In genomic region chr5:118083060-118083638, GRCm38 (mm10) we compare ENCODE assay signal across 9 mouse cellular contexts. TPM values are rescaled to one million over a fixed set of nuclear protein-coding genes. Genes with fewer than 3 reads are reported as not detected.
DNase-seq lines count a peak whose midpoint lies in the region; ATAC-seq and TF ChIP-seq lines count a peak whose summit lies in the region.
"Had no signal": no experiment of that assay in that cellular context is flagged by ENCODE, and none has a peak within 500 bp of the region (broad histone marks: within the 10 kb centered on the region; RNA-seq: fewer than 3 reads in every experiment).

No protein-coding gene starts in this region.

- TF ChIP-seq POLR2A in brain, embryonic 14.5 days (IDR thresholded peaks at IDR 0.05; ENCODE audit: borderline replicate concordance, extremely low read depth, insufficient read depth, insufficient read length, poor library complexity, severe bottlenecking) = no peak

- peaks cover 5% of the 10 kb centered on the region; the same call in 1 of the 2 replicates for H3K36me3 ChIP-seq in heart, embryonic 12.5 days
- no peaks in the 10 kb centered on the region for H3K36me3 ChIP-seq in forebrain, embryonic 12.5 days (replicated peaks)
- H3K36me3 ChIP-seq in midbrain, embryonic 12.5 days = no peaks in the 10 kb centered on the region

- no peak overlapping the region for H3K4me3 ChIP-seq in heart, embryonic 12.5 days
- H3K4me3 ChIP-seq in forebrain, embryonic 12.5 days (replicated peaks) = no peak overlapping the region
- no peak overlapping the region for H3K4me3 ChIP-seq in midbrain, embryonic 12.5 days

- no peak overlapping the region for H3K4me2 ChIP-seq in heart, embryonic 12.5 days
- H3K4me2 ChIP-seq in forebrain, embryonic 12.5 days = no peak overlapping the region
- no peak overlapping the region for H3K4me2 ChIP-seq in midbrain, embryonic 12.5 days (replicated peaks)

- 69% methylated on average over 12 of the region's 12 CpGs for WGBS in heart, embryonic 12.5 days
- WGBS in forebrain, embryonic 12.5 days = 62% methylated on average over 12 of the region's 12 CpGs
- 66% methylated on average over 12 of the region's 12 CpGs for WGBS in midbrain, embryonic 12.5 days

- peaks cover 91% of the 10 kb centered on the region for H3K4me1 ChIP-seq in heart, embryonic 12.5 days (replicated peaks)
- peaks cover 76% of the 10 kb centered on the region for H3K4me1 ChIP-seq in forebrain, embryonic 12.5 days
- H3K4me1 ChIP-seq in midbrain, embryonic 12.5 days = peaks cover 85% of the 10 kb centered on the region

- no peak for DNase-seq in heart, adult 18-20 months
- DNase-seq in brain, embryonic 14.5 days (ENCODE audit: low read depth) = peak; percentile 75
- DNase-seq in retina, postnatal 1 day = no peak
- no peak for DNase-seq in spleen, adult 18-20 months
- DNase-seq in MN1 (ENCODE audit: low spot score) = no peak
- DNase-seq: lung, postnatal 14 days had no signal

- TF ChIP-seq CTCF in brain, embryonic 14.5 days (IDR thresholded peaks at IDR 0.05; ENCODE audit: borderline replicate concordance, extremely low read depth, insufficient read depth, insufficient read length) = no peak

- H3K27ac ChIP-seq in heart, embryonic 12.5 days (ENCODE audit: poor library complexity, severe bottlenecking) = no peak overlapping the region
- peak overlapping the region; percentile 63 for H3K27ac ChIP-seq in forebrain, embryonic 12.5 days
- peak overlapping the region; percentile 64 for H3K27ac ChIP-seq in midbrain, embryonic 12.5 days (replicated peaks)

- H3K27me3 ChIP-seq in heart, embryonic 12.5 days (replicated peaks) = no peaks in the 10 kb centered on the region
- H3K27me3 ChIP-seq in forebrain, embryonic 12.5 days = no peaks in the 10 kb centered on the region
- H3K27me3 ChIP-seq in midbrain, embryonic 12.5 days = no peaks in the 10 kb centered on the region

- H3K9ac ChIP-seq in heart, embryonic 12.5 days = 0 out of 2 replicates have a peak overlapping the region, but pooled peaks have one; percentile 20
- no peak overlapping the region for H3K9ac ChIP-seq in forebrain, embryonic 12.5 days
- no peak overlapping the region for H3K9ac ChIP-seq in midbrain, embryonic 12.5 days (replicated peaks)

- no peaks in the 10 kb centered on the region for H3K9me3 ChIP-seq in heart, embryonic 12.5 days (replicated peaks)
- H3K9me3 ChIP-seq in forebrain, embryonic 12.5 days = no peaks in the 10 kb centered on the region
- no peaks in the 10 kb centered on the region for H3K9me3 ChIP-seq in midbrain, embryonic 12.5 days

- ATAC-seq in heart, embryonic 12.5 days (ENCODE audit: insufficient number of reproducible peaks, low FRiP score) = no peak
- 0 out of 2 replicates have a peak, but pooled peaks have one; percentile 19 for ATAC-seq in forebrain, embryonic 12.5 days (ENCODE audit: low FRiP score)
- ATAC-seq in midbrain, embryonic 12.5 days (ENCODE audit: low FRiP score, low read depth) = no peak

RNA-seq across cellular contexts. Expression of gene Tesc, which starts 55.6 kb away (rescaled TPM):
- 17.3 and 20.4 TPM in 2 replicates for polyA plus RNA-seq in heart, embryonic 12.5 days (2016; fragmentation: Nextera tagmentation; extraction: Ambion mirVana)
- 100 to 1,000 TPM; 183 to 211 TPM for total RNA-seq in heart, adult 18-20 months (2021)
- 2.6 and 3.0 TPM in 2 replicates for polyA plus RNA-seq in brain, embryonic 14.5 days (2012; rRNA removed)
- 4.7 and 6.3 TPM in 2 replicates for polyA plus RNA-seq in forebrain, embryonic 12.5 days (2016; fragmentation: Nextera tagmentation; extraction: Ambion mirVana)
- 1.5 and 1.8 TPM in 2 replicates for polyA plus RNA-seq in midbrain, embryonic 12.5 days (2016; fragmentation: Nextera tagmentation; extraction: Ambion mirVana)
